Mouse (Mus musculus) layer of hippocampus, postnatal 36 days (tissue): ENCODE results near the gene Thada. TPM values are rescaled to one million over a fixed set of nuclear protein-coding genes. Genes with fewer than 3 reads are reported as not detected.

ENCODE experiments used
- DNase-seq, 2 experiments: peaks; one replicate each; pipeline ENCODE4 v3.0.0; 2022
- total RNA-seq, 2 experiments: library from RNA; stranded (reverse); gene quantifications; 2 replicates each; pipeline ENCODE4 v1.2.3; 2021

Thada gene
- total RNA-seq, 2 experiments from 2014 or later: 14.7 to 17.3 TPM

GRCm38 (mm10) chr17:84185581-84186450 is 280.2 kb downstream of the Thada start:
- DNase-seq: peak in 1 of 2 experiments; percentile 34

- no peak for DNase-seq
Observed at GRCm38 (mm10) chr17:84185011-84185411, 281.0 kb downstream of the Thada start.

- DNase-seq: peak; percentile 61 to 76
Observed at GRCm38 (mm10) chr17:84183291-84183781, 282.7 kb downstream of the Thada start.

GRCm38 (mm10) chr17:84182311-84183271 is 283.4 kb downstream of the Thada start:
- DNase-seq: no peak

GRCm38 (mm10) chr17:84181502-84182310 is 284.3 kb downstream of the Thada start:
- no peak for DNase-seq

GRCm38 (mm10) chr17:84180715-84181501 is 285.1 kb downstream of the Thada start:
- no peak for DNase-seq

GRCm38 (mm10) chr17:84179973-84180365 is 286.0 kb downstream of the Thada start:
- DNase-seq: no peak

GRCm38 (mm10) chr17:84179026-84179972 is 286.7 kb downstream of the Thada start:
- DNase-seq: no peak

GRCm38 (mm10) chr17:84177481-84177880 is 288.5 kb downstream of the Thada start:
- no peak for DNase-seq

GRCm38 (mm10) chr17:84176446-84176845 is 289.6 kb downstream of the Thada start:
- no peak for DNase-seq

GRCm38 (mm10) chr17:84175196-84175595 is 290.8 kb downstream of the Thada start:
- no peak for DNase-seq

GRCm38 (mm10) chr17:84167377-84167776 is 298.6 kb downstream of the Thada start:
- no peak for DNase-seq

- no peak for DNase-seq
Observed at GRCm38 (mm10) chr17:84166135-84166860, 299.7 kb downstream of the Thada start.

- no peak for DNase-seq
Observed at GRCm38 (mm10) chr17:84165735-84166134, 300.3 kb downstream of the Thada start.

GRCm38 (mm10) chr17:84164146-84164545 is 301.9 kb downstream of the Thada start:
- DNase-seq: no peak

- DNase-seq: no peak
Observed at GRCm38 (mm10) chr17:84163066-84163785, 302.8 kb downstream of the Thada start.

- no peak for DNase-seq
Observed at GRCm38 (mm10) chr17:84162211-84162760, 303.7 kb downstream of the Thada start.

- DNase-seq: no peak
Observed at GRCm38 (mm10) chr17:84161231-84161854, 304.7 kb downstream of the Thada start.
